Mouse (Mus musculus): ENCODE measurements around the gene Nos1.

DNA sequence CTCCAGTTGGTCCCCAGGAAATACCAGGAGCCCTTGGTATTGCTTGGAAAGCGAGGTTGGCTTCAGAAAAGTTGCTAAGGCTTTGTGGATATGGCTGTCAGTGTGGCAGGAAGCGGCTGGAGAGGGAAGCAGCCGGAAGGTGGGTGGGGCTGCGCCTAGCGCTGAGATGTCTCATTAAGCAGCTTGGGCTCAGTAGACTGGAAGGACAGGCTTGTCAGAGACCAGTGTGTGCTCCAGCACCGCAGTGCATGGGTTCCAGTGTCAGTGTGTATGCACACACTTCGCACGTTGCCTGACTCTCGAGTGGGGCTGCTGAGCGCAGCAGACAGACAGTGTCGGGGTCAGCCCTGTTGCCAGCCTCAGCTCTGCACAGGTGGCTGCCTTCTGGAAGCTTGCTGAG is 218.8 kb downstream of the Nos1 start:
- TF ChIP-seq POLR2A (IDR thresholded peaks at IDR 0.05; ENCODE audit: borderline replicate concordance, control insufficient read depth, low read depth, low read length) (no peak), CTCF (IDR thresholded peaks at IDR 0.05; ENCODE audit: control insufficient read depth, insufficient read depth, low read length) (no peak)
